In the genomic region with DNA sequence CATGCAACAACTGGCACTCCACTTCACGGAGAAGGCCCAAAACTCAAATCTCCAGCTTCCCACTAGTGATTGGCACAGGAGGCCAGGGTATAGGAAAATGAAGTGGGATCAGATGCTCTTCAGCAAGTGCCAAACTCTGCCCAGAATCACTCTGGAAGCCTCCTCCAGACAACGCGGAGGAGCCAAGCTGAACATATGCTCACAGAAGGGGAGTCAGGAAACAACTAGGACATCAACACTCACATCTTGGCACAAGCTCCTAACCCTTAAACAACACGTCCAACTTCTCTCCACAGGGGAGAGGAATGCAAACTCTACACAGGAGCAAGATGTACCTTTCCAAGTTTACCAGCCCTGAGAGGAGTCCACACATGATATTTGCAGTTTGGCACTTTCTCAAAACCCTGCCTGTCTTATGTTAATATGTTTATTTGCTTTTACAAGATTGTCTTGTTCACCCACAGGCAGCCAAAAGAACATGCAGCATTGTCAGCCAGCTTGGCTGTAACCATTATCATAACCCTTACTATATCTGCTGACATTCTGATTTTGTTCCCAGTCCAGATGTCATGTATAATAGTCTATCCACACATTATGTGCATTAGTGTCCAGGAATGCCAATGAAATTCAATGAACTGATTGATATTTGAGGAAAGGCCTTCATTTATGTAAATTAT, we compare ENCODE assay signal across 12 mouse cellular contexts.
DNase-seq lines count a peak whose midpoint lies in the region; ATAC-seq and TF ChIP-seq lines count a peak whose summit lies in the region.
"Had no signal": no experiment of that assay in that cellular context is flagged by ENCODE, and none has a peak within 500 bp of the region (broad histone marks: within the 10 kb centered on the region; RNA-seq: fewer than 3 reads in every experiment).

No protein-coding gene starts in this region.

- no peak; the same call in 1 of the 2 replicates for ATAC-seq in midbrain, postnatal 0 days (ENCODE audit: low FRiP score)
- ATAC-seq in midbrain, embryonic 14.5 days (ENCODE audit: low FRiP score, low TSS enrichment): no peak
- peak; percentile 88 for ATAC-seq in forebrain, postnatal 0 days
- ATAC-seq in heart, embryonic 11.5 days (replicated peaks; ENCODE audit: insufficient number of reproducible peaks, low FRiP score, low TSS enrichment): no peak

- no peaks in the 10 kb centered on the region for H3K4me1 ChIP-seq in midbrain, postnatal 0 days (ENCODE audit: insufficient read depth, low read length)
- H3K4me1 ChIP-seq in midbrain, embryonic 14.5 days (ENCODE audit: control insufficient read depth, insufficient read depth, low read length): no peaks in the 10 kb centered on the region
- H3K4me1 ChIP-seq in forebrain, postnatal 0 days (ENCODE audit: insufficient read depth): no peaks in the 10 kb centered on the region
- H3K4me1 ChIP-seq in heart, embryonic 11.5 days (ENCODE audit: control insufficient read depth, insufficient read depth, low read length): no peaks in the 10 kb centered on the region
- H3K4me1 ChIP-seq: lung, embryonic 15.5 days had no signal

- no peak overlapping the region for H3K4me3 ChIP-seq in midbrain, postnatal 0 days (ENCODE audit: low read depth, low read length)
- no peak overlapping the region for H3K4me3 ChIP-seq in midbrain, embryonic 14.5 days (replicated peaks; ENCODE audit: low read depth, low read length)
- H3K4me3 ChIP-seq in forebrain, postnatal 0 days (ENCODE audit: low read depth, low read length): no peak overlapping the region
- no peak overlapping the region for H3K4me3 ChIP-seq in heart, embryonic 11.5 days (ENCODE audit: low read depth, low read length)
- H3K4me3 ChIP-seq: lung, embryonic 15.5 days had no signal

- no peak overlapping the region for H3K4me2 ChIP-seq in midbrain, postnatal 0 days (ENCODE audit: low read depth, low read length, poor library complexity, severe bottlenecking)
- H3K4me2 ChIP-seq in midbrain, embryonic 14.5 days (ENCODE audit: low read length): no peak overlapping the region
- no peak overlapping the region for H3K4me2 ChIP-seq in forebrain, postnatal 0 days (ENCODE audit: low read depth)
- H3K4me2 ChIP-seq in heart, embryonic 11.5 days: no peak overlapping the region
- H3K4me2 ChIP-seq: lung, embryonic 15.5 days had no signal

- H3K36me3 ChIP-seq in midbrain, postnatal 0 days (ENCODE audit: insufficient read depth, low read length): no peaks in the 10 kb centered on the region
- no peaks in the 10 kb centered on the region for H3K36me3 ChIP-seq in midbrain, embryonic 14.5 days (ENCODE audit: control insufficient read depth, insufficient read depth, low read length)
- H3K36me3 ChIP-seq in forebrain, postnatal 0 days (ENCODE audit: insufficient read depth): no peaks in the 10 kb centered on the region
- no peaks in the 10 kb centered on the region for H3K36me3 ChIP-seq in heart, embryonic 11.5 days (ENCODE audit: control insufficient read depth, insufficient read depth, low read length)
- H3K36me3 ChIP-seq: lung, embryonic 15.5 days had no signal

- TF ChIP-seq CTCF in midbrain, postnatal 0 days (IDR thresholded peaks at IDR 0.05): no peak
- TF ChIP-seq CTCF in forebrain, postnatal 0 days (IDR thresholded peaks at IDR 0.05; ENCODE audit: low read depth): no peak

- no peak overlapping the region for H3K9ac ChIP-seq in midbrain, postnatal 0 days (replicated peaks; ENCODE audit: low read length, poor library complexity, severe bottlenecking)
- no peak overlapping the region for H3K9ac ChIP-seq in midbrain, embryonic 14.5 days (replicated peaks; ENCODE audit: low read length)
- H3K9ac ChIP-seq in forebrain, postnatal 0 days: no peak overlapping the region
- H3K9ac ChIP-seq in heart, embryonic 11.5 days (ENCODE audit: low read depth, low read length): no peak overlapping the region
- H3K9ac ChIP-seq: lung, embryonic 15.5 days had no signal

- no peak overlapping the region for H3K27ac ChIP-seq in midbrain, postnatal 0 days (ENCODE audit: low read depth, low read length)
- H3K27ac ChIP-seq in midbrain, embryonic 14.5 days (replicated peaks; ENCODE audit: low read depth, low read length): no peak overlapping the region
- no peak overlapping the region for H3K27ac ChIP-seq in forebrain, postnatal 0 days (ENCODE audit: low read depth, low read length)
- no peak overlapping the region for H3K27ac ChIP-seq in heart, embryonic 11.5 days (ENCODE audit: low read depth, low read length)
- H3K27ac ChIP-seq: lung, embryonic 15.5 days had no signal

- H3K9me3 ChIP-seq in midbrain, postnatal 0 days (ENCODE audit: low read length): no peaks in the 10 kb centered on the region
- no peaks in the 10 kb centered on the region for H3K9me3 ChIP-seq in midbrain, embryonic 14.5 days (ENCODE audit: control insufficient read depth, low read length)
- H3K9me3 ChIP-seq in forebrain, postnatal 0 days (ENCODE audit: low read length): no peaks in the 10 kb centered on the region
- no peaks in the 10 kb centered on the region for H3K9me3 ChIP-seq in heart, embryonic 11.5 days (replicated peaks; ENCODE audit: control insufficient read depth, low read length)
- H3K9me3 ChIP-seq: lung, embryonic 15.5 days had no signal

- 84% methylated on average over 4 of the region's 4 CpGs for WGBS in midbrain, postnatal 0 days
- WGBS in midbrain, embryonic 14.5 days: 82% methylated on average over 4 of the region's 4 CpGs
- 50% methylated on average over 4 of the region's 4 CpGs for WGBS in forebrain, postnatal 0 days
- 66% methylated on average over 4 of the region's 4 CpGs for WGBS in heart, embryonic 11.5 days (ENCODE audit: insufficient replicate concordance)

- peak; percentile 78 for DNase-seq in midbrain, postnatal 0 days (ENCODE audit: low spot score)
- no peak for DNase-seq in midbrain, embryonic 14.5 days
- DNase-seq in forebrain, postnatal 0 days: peak; percentile 67
- peak; percentile 62 to 74 for DNase-seq in left cerebral cortex, adult 18-20 months (ENCODE audit: low spot score in 2 of 2)
- DNase-seq in lung, postnatal 4 days: no peak
- no peak for DNase-seq in adrenal gland, adult 18-20 months (ENCODE audit: low spot score in 2 of 2)
- DNase-seq in gastrocnemius, adult 8-10 months (ENCODE audit: low spot score in 2 of 2): no peak
- DNase-seq: heart, adult 11 months; heart, postnatal 4 days had no signal

- H3K27me3 ChIP-seq in midbrain, postnatal 0 days (ENCODE audit: insufficient read depth, low read length): no peaks in the 10 kb centered on the region
- H3K27me3 ChIP-seq in midbrain, embryonic 14.5 days (ENCODE audit: control insufficient read depth, insufficient read depth, low read length): no peaks in the 10 kb centered on the region
- H3K27me3 ChIP-seq in forebrain, postnatal 0 days (ENCODE audit: insufficient read depth, low read length): no peaks in the 10 kb centered on the region
- H3K27me3 ChIP-seq in heart, embryonic 11.5 days (ENCODE audit: control insufficient read depth, insufficient read depth, low read length): no peaks in the 10 kb centered on the region
- H3K27me3 ChIP-seq: CH12.LX; lung, embryonic 15.5 days had no signal

Comparison
In these comparisons a context has a peak if more than half of its experiments do, and no peak if none do; other contexts are left out.
1. DNase-seq: peak in midbrain, postnatal 0 days (single experiment), forebrain, postnatal 0 days (single experiment) and left cerebral cortex, adult 18-20 months (2 of 2); none in midbrain, embryonic 14.5 days (single experiment), lung, postnatal 4 days (0 of 2), adrenal gland, adult 18-20 months (0 of 2) and gastrocnemius, adult 8-10 months (0 of 2).